Mouse (Mus musculus): ENCODE results near the gene Dnajc4. TPM values are rescaled to one million over a fixed set of nuclear protein-coding genes. Genes with fewer than 3 reads are reported as not detected.

The Dnajc4 gene
- polyA plus RNA-seq, 1 experiment from 2014 or later = 10.9 TPM

- H3K27ac ChIP-seq (ENCODE audit: low read depth) = no peak overlapping the region
- 75% methylated on average over 13 of the region's 13 CpGs for WGBS (ENCODE audit: insufficient replicate concordance)
- no peak overlapping the region; the same call in 1 of the 2 replicates for H3K4me3 ChIP-seq (ENCODE audit: low read depth, low read length)
- TF ChIP-seq CTCF (IDR thresholded peaks at IDR 0.05; ENCODE audit: low read depth) (no peak), EP300 (IDR thresholded peaks at IDR 0.05; ENCODE audit: low read depth) (no peak)
- H3K9me3 ChIP-seq (ENCODE audit: low read length) = no peaks in the 10 kb centered on the region
- H3K27me3 ChIP-seq (ENCODE audit: insufficient read depth, low read length) = no peaks in the 10 kb centered on the region
- ATAC-seq = no peak
- DNase-seq = no peak
- peaks cover 45% of the 10 kb centered on the region for H3K4me1 ChIP-seq (ENCODE audit: insufficient read depth)
- peaks cover 9% of the 10 kb centered on the region for H3K36me3 ChIP-seq (replicated peaks; ENCODE audit: insufficient read depth, low read length)
- H3K9ac ChIP-seq (replicated peaks) = peak overlapping the region; percentile 68
- H3K4me2 ChIP-seq (ENCODE audit: low read depth, low read length) = peak overlapping the region; percentile 95
Observed at GRCm38 (mm10) chr19:6977759-6978638, 14.4 kb downstream of the Dnajc4 start.

GRCm38 (mm10) chr19:6975537-6976521, 16.5 kb downstream of the Dnajc4 start, which contains the start of gene Plcb3:
TSS of gene Plcb3 (minus strand) at chr19:6976470.
- no peaks in the 10 kb centered on the region for H3K27me3 ChIP-seq (ENCODE audit: insufficient read depth, low read length)
- under 1% methylated on average over 16 of the region's 16 CpGs for WGBS (ENCODE audit: insufficient replicate concordance)
- H3K36me3 ChIP-seq (replicated peaks; ENCODE audit: insufficient read depth, low read length) = peaks cover 7% of the 10 kb centered on the region
- ATAC-seq = no peak
- no peaks in the 10 kb centered on the region for H3K9me3 ChIP-seq (ENCODE audit: low read length)
- TF ChIP-seq EP300 (IDR thresholded peaks at IDR 0.05; ENCODE audit: low read depth) = peak; percentile 36; the same call in 1 of the 2 replicates
- TF ChIP-seq CTCF (IDR thresholded peaks at IDR 0.05; ENCODE audit: low read depth) = peak; percentile 60
- peak; percentile 79 for DNase-seq
- peaks cover 37% of the 10 kb centered on the region for H3K4me1 ChIP-seq (ENCODE audit: insufficient read depth)
- H3K27ac ChIP-seq (ENCODE audit: low read depth) = peak within 1 kb of the TSS; percentile 88
- peak within 1 kb of the TSS; percentile 98 for H3K4me2 ChIP-seq (ENCODE audit: low read depth, low read length)
- H3K9ac ChIP-seq (replicated peaks) = peak within 1 kb of the TSS; percentile 74
- H3K4me3 ChIP-seq (ENCODE audit: low read depth, low read length) = peak within 1 kb of the TSS; percentile 65

GRCm38 (mm10) chr19:6974211-6975205, 17.9 kb downstream of the Dnajc4 start, which contains the start of gene Ppp1r14b:
TSS of gene Ppp1r14b (plus strand) at chr19:6974968.
- Histone ChIP-seq H3K4me2 (ENCODE audit: low read depth, low read length) (peak within 1 kb of the TSS; percentile 98), H3K36me3 (replicated peaks; ENCODE audit: insufficient read depth, low read length) (peaks cover 7% of the 10 kb centered on the region), H3K4me1 (ENCODE audit: insufficient read depth) (peaks cover 47% of the 10 kb centered on the region), H3K27ac (ENCODE audit: low read depth) (peak within 1 kb of the TSS; percentile 88), H3K9me3 (ENCODE audit: low read length) (no peaks in the 10 kb centered on the region), H3K4me3 (ENCODE audit: low read depth, low read length) (peak within 1 kb of the TSS; percentile 65), H3K9ac (replicated peaks) (peak within 1 kb of the TSS; percentile 74), H3K27me3 (ENCODE audit: insufficient read depth, low read length) (no peaks in the 10 kb centered on the region)
- TF ChIP-seq CTCF (IDR thresholded peaks at IDR 0.05; ENCODE audit: low read depth) = no peak
- no peak for TF ChIP-seq EP300 (IDR thresholded peaks at IDR 0.05; ENCODE audit: low read depth)
- peak; percentile 88 for DNase-seq
- 1% methylated on average over 63 of the region's 84 CpGs for WGBS (ENCODE audit: insufficient replicate concordance)
- ATAC-seq = peak; percentile 62

- peak overlapping the region; percentile 74; the same call in 1 of the 2 replicates for H3K9ac ChIP-seq (replicated peaks)
- peaks cover 46% of the 10 kb centered on the region for H3K4me1 ChIP-seq (ENCODE audit: insufficient read depth)
Observed at GRCm38 (mm10) chr19:6973581-6974190, 18.7 kb downstream of the Dnajc4 start.

More at GRCm38 (mm10) chr19:6973581-6974190, 18.7 kb downstream of the Dnajc4 start:
- ATAC-seq = no peak
- WGBS (ENCODE audit: insufficient replicate concordance) = 25% methylated on average over 12 of the region's 12 CpGs
- H3K4me3 ChIP-seq (ENCODE audit: low read depth, low read length) = peak overlapping the region; percentile 65
- no peak for DNase-seq
- H3K27me3 ChIP-seq (ENCODE audit: insufficient read depth, low read length) = no peaks in the 10 kb centered on the region
- no peak for TF ChIP-seq CTCF (IDR thresholded peaks at IDR 0.05; ENCODE audit: low read depth)
- no peak for TF ChIP-seq EP300 (IDR thresholded peaks at IDR 0.05; ENCODE audit: low read depth)
- H3K9me3 ChIP-seq (ENCODE audit: low read length) = no peaks in the 10 kb centered on the region
- 0 out of 2 replicates have a peak overlapping the region, but pooled peaks have one; percentile 3 for H3K27ac ChIP-seq (ENCODE audit: low read depth)
- H3K4me2 ChIP-seq (ENCODE audit: low read depth, low read length) = peak overlapping the region; percentile 98
- H3K36me3 ChIP-seq (replicated peaks; ENCODE audit: insufficient read depth, low read length) = peaks cover 7% of the 10 kb centered on the region

Measured in liver, postnatal 0 days (tissue).